Comparison of ENCODE assay signal across 8 mouse cellular contexts in genomic region chr11:70237457-70238167, GRCm38 (mm10). TPM values are rescaled to one million over a fixed set of nuclear protein-coding genes. Genes with fewer than 3 reads are reported as not detected.
DNase-seq lines count a peak whose midpoint lies in the region; ATAC-seq and TF ChIP-seq lines count a peak whose summit lies in the region.

0610010K14Rik (minus strand) TSS chr11:70237914.

- peak; percentile 86 for ATAC-seq in activated CD4-positive, CD25-positive, alpha-beta regulatory T cell, adult 4 months
- ATAC-seq in inflammation-experienced regulatory T-cells, adult 6 months = peak; percentile 87
- ATAC-seq in megakaryocyte-erythroid progenitor cell, adult 5-6 weeks (replicated peaks; ENCODE audit: low FRiP score, low TSS enrichment, poor library complexity, severe bottlenecking) = peak; percentile 89

- peak; percentile 36; the same call in 1 of the 2 replicates for TF ChIP-seq CTCF in cortical plate, adult 2 months (IDR thresholded peaks at IDR 0.05; ENCODE audit: extremely low read depth, insufficient read depth, low read length)

- peak within 1 kb of the TSS; percentile 87 for H3K27ac ChIP-seq in cortical plate, adult 2 months (ENCODE audit: insufficient read depth, low read length)

- H3K4me1 ChIP-seq in cortical plate, adult 2 months (ENCODE audit: control insufficient read depth, insufficient read depth, low read length) = 0 out of 2 replicates have a peak, but pooled peaks cover 3% of the 10 kb centered on the region

- intact Hi-C loops in left cerebral cortex, postnatal 10 days (cut with DNase I) = no loop called here

- DNase-seq in gastrocnemius, postnatal 10 days = peak; percentile 98
- DNase-seq in left cerebral cortex, postnatal 10 days (ENCODE audit: extremely low spot score in 1 of 2, low spot score in 2 of 2) = peak; percentile 98 to 99
- peak; percentile 99 for DNase-seq in right cerebral cortex, postnatal 25 days
- peak; percentile 98 to 99 for DNase-seq in urinary bladder, postnatal 4 days (ENCODE audit: low spot score in 2 of 2)

- peak; percentile 95 for TF ChIP-seq POLR2A in cortical plate, adult 2 months (IDR thresholded peaks at IDR 0.05; ENCODE audit: extremely low read depth, insufficient read depth, low read length)

- H3K4me3 ChIP-seq in cortical plate, adult 2 months (ENCODE audit: insufficient read depth, low read length) = peak within 1 kb of the TSS; percentile 84

RNA-seq across cellular contexts. Expression of gene 0610010K14Rik, which starts in this region (rescaled TPM):
- polyA plus RNA-seq in activated CD4-positive, CD25-positive, alpha-beta regulatory T cell, adult 4 months (2017; shearing (Covaris generic)) = 100 to 1,000 TPM; 124 to 159 TPM
- 65.5 and 68.4 TPM in 2 replicates for polyA plus RNA-seq in cortical plate, adult 2 months (2012; rRNA removed)
- 10 to 100 TPM; 46.0 to 51.4 TPM for total RNA-seq in gastrocnemius, postnatal 10 days (2021)
- 100 to 1,000 TPM; 133 to 147 (median 134) TPM for polyA plus RNA-seq in inflammation-experienced regulatory T-cells, adult 6 months (2017; shearing (Covaris generic))
- total RNA-seq in left cerebral cortex, postnatal 10 days (2021) = 10 to 100 TPM; 53.7 to 54.1 TPM
- 71.3 and 71.6 TPM in 2 replicates for total RNA-seq in megakaryocyte-erythroid progenitor cell, adult 5-6 weeks (2014; fragmentation: Nextera tagmentation)
- 17.9 and 45.7 TPM in 2 replicates for total RNA-seq in megakaryocyte-erythroid progenitor cell, adult 5-6 weeks (2017)

Comparison
In these comparisons a context has a peak if more than half of its experiments do, and no peak if none do; other contexts are left out.
1. Peak in every context shown above with its lines: DNase-seq, ATAC-seq, H3K4me3 ChIP-seq and H3K27ac ChIP-seq.